Mouse (Mus musculus): ENCODE measurements at regions not wholly inside any gene's neighbourhood (a gene's known extent, or its start where the extent isn't known, plus 50 kb on each side); places are given as distances from the start of the nearest gene placed in this dataset.

DNA sequence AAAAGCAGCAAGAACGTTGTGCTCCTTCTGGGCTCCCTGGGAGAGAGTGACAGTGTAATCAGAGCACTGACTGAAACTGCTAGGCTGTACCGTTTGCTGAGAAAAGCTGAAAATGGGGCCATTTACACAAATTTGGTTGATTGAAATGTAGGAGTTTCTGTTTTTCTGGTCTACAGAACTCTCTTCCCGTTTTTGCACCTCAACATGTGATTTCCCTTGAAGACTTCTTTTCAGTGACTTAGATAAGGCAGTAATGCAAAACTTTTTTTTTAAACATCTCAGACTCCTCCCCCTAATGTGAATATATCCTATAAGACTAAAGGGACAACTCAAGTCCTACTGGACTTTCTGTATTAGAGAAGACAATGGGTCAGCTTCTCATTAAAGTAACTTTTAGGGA is 356.9 kb upstream of the Lrrc3b start:
- TF ChIP-seq CTCF (IDR thresholded peaks at IDR 0.05; ENCODE audit: low read depth), result no peak
- no peak for TF ChIP-seq EP300 (IDR thresholded peaks at IDR 0.05; ENCODE audit: low read depth)
